Mouse (Mus musculus): ENCODE measurements around the gene Pja2. TPM values are rescaled to one million over a fixed set of nuclear protein-coding genes. Genes with fewer than 3 reads are reported as not detected.

Gene Pja2
- polyA plus RNA-seq, 1 experiment from 2014 or later: 67.6 TPM

GRCm38 (mm10) chr17:64341698-64342097 lies 10.0 kb upstream of the Pja2 start:
- 0 out of 2 replicates have a peak, but pooled peaks cover 3% of the 10 kb centered on the region for H3K4me1 ChIP-seq (ENCODE audit: control insufficient read depth, insufficient read depth, low read length)
- H3K27me3 ChIP-seq (ENCODE audit: control insufficient read depth, insufficient read depth, low read length): no peaks in the 10 kb centered on the region
- DNase-seq (ENCODE audit: low spot score) (no peak), ATAC-seq (ENCODE audit: insufficient number of reproducible peaks, low FRiP score, low TSS enrichment, low read depth) (no peak)
- no peak overlapping the region for H3K9ac ChIP-seq (ENCODE audit: low read length)
- H3K36me3 ChIP-seq (ENCODE audit: control insufficient read depth, insufficient read depth, low read length): no peaks in the 10 kb centered on the region
- 79% methylated on average over 7 of the region's 7 CpGs for WGBS
- H3K9me3 ChIP-seq (ENCODE audit: control insufficient read depth, low read length): no peaks in the 10 kb centered on the region
- no peak overlapping the region for H3K4me3 ChIP-seq (ENCODE audit: low read depth, low read length)
- H3K27ac ChIP-seq (replicated peaks; ENCODE audit: low read depth, low read length): no peak overlapping the region
- no peak overlapping the region for H3K4me2 ChIP-seq (ENCODE audit: low read depth, severe bottlenecking)

GRCm38 (mm10) chr17:64339752-64340151 lies 8.0 kb upstream of the Pja2 start:
- WGBS: 14% methylated on average over 5 of the region's 5 CpGs
- Histone ChIP-seq H3K9ac (ENCODE audit: low read length) (no peak overlapping the region), H3K27me3 (ENCODE audit: control insufficient read depth, insufficient read depth, low read length) (no peaks in the 10 kb centered on the region), H3K36me3 (ENCODE audit: control insufficient read depth, insufficient read depth, low read length) (no peaks in the 10 kb centered on the region), H3K4me2 (ENCODE audit: low read depth, severe bottlenecking) (no peak overlapping the region), H3K4me3 (ENCODE audit: low read depth, low read length) (no peak overlapping the region), H3K27ac (replicated peaks; ENCODE audit: low read depth, low read length) (no peak overlapping the region), H3K9me3 (ENCODE audit: control insufficient read depth, low read length) (no peaks in the 10 kb centered on the region), H3K4me1 (ENCODE audit: control insufficient read depth, insufficient read depth, low read length) (no peaks in the 10 kb centered on the region)
- no peak for ATAC-seq (ENCODE audit: insufficient number of reproducible peaks, low FRiP score, low TSS enrichment, low read depth)
- no peak for DNase-seq (ENCODE audit: low spot score)

GRCm38 (mm10) chr17:64337220-64337619 lies 5.5 kb upstream of the Pja2 start:
- H3K4me3 ChIP-seq (ENCODE audit: low read depth, low read length): no peak overlapping the region

GRCm38 (mm10) chr17:64333956-64334355 lies 2.2 kb upstream of the Pja2 start:
- Histone ChIP-seq H3K4me3 (ENCODE audit: low read depth, low read length) (no peak overlapping the region), H3K4me1 (ENCODE audit: control insufficient read depth, insufficient read depth, low read length) (no peaks in the 10 kb centered on the region), H3K36me3 (ENCODE audit: control insufficient read depth, insufficient read depth, low read length) (no peaks in the 10 kb centered on the region), H3K9ac (ENCODE audit: low read length) (no peak overlapping the region), H3K4me2 (ENCODE audit: low read depth, severe bottlenecking) (no peak overlapping the region), H3K9me3 (ENCODE audit: control insufficient read depth, low read length) (no peaks in the 10 kb centered on the region), H3K27me3 (ENCODE audit: control insufficient read depth, insufficient read depth, low read length) (no peaks in the 10 kb centered on the region), H3K27ac (replicated peaks; ENCODE audit: low read depth, low read length) (no peak overlapping the region)
- DNase-seq (ENCODE audit: low spot score) (no peak), ATAC-seq (ENCODE audit: insufficient number of reproducible peaks, low FRiP score, low TSS enrichment, low read depth) (no peak)
- 89% methylated on average over 4 of the region's 4 CpGs for WGBS

More at GRCm38 (mm10) chr17:64337220-64337619, 5.5 kb upstream of the Pja2 start:
- no peaks in the 10 kb centered on the region for H3K9me3 ChIP-seq (ENCODE audit: control insufficient read depth, low read length)
- DNase-seq (ENCODE audit: low spot score) (no peak), ATAC-seq (ENCODE audit: insufficient number of reproducible peaks, low FRiP score, low TSS enrichment, low read depth) (no peak)
- no peaks in the 10 kb centered on the region for H3K27me3 ChIP-seq (ENCODE audit: control insufficient read depth, insufficient read depth, low read length)
- WGBS: 88% methylated on average over 4 of the region's 4 CpGs
- H3K4me1 ChIP-seq (ENCODE audit: control insufficient read depth, insufficient read depth, low read length): no peaks in the 10 kb centered on the region
- no peak overlapping the region for H3K9ac ChIP-seq (ENCODE audit: low read length)
- H3K27ac ChIP-seq (replicated peaks; ENCODE audit: low read depth, low read length): no peak overlapping the region
- no peaks in the 10 kb centered on the region for H3K36me3 ChIP-seq (ENCODE audit: control insufficient read depth, insufficient read depth, low read length)
- no peak overlapping the region for H3K4me2 ChIP-seq (ENCODE audit: low read depth, severe bottlenecking)

- H3K36me3 ChIP-seq (ENCODE audit: control insufficient read depth, insufficient read depth, low read length): no peaks in the 10 kb centered on the region
- H3K9me3 ChIP-seq (ENCODE audit: control insufficient read depth, low read length): no peaks in the 10 kb centered on the region
- DNase-seq (ENCODE audit: low spot score) (no peak), ATAC-seq (ENCODE audit: insufficient number of reproducible peaks, low FRiP score, low TSS enrichment, low read depth) (no peak)
- peak overlapping the region; percentile 66 for H3K4me2 ChIP-seq (ENCODE audit: low read depth, severe bottlenecking)
- WGBS: 24% methylated on average over 5 of the region's 5 CpGs
- peak overlapping the region; percentile 52 for H3K9ac ChIP-seq (ENCODE audit: low read length)
- no peak overlapping the region for H3K27ac ChIP-seq (replicated peaks; ENCODE audit: low read depth, low read length)
- H3K4me3 ChIP-seq (ENCODE audit: low read depth, low read length): peak overlapping the region; percentile 41
- no peaks in the 10 kb centered on the region for H3K27me3 ChIP-seq (ENCODE audit: control insufficient read depth, insufficient read depth, low read length)
- H3K4me1 ChIP-seq (ENCODE audit: control insufficient read depth, insufficient read depth, low read length): no peaks in the 10 kb centered on the region
These were observed 1.0 kb upstream of the Pja2 start for GRCm38 (mm10) chr17:64332770-64333096.

GRCm38 (mm10) chr17:64331291-64331897 lies 322 bp downstream of the Pja2 start:
- H3K9me3 ChIP-seq (ENCODE audit: control insufficient read depth, low read length): no peaks in the 10 kb centered on the region
- peak overlapping the region; percentile 96 for H3K4me3 ChIP-seq (ENCODE audit: low read depth, low read length)
- peak overlapping the region; percentile 54 for H3K4me2 ChIP-seq (ENCODE audit: low read depth, severe bottlenecking)
- H3K27me3 ChIP-seq (ENCODE audit: control insufficient read depth, insufficient read depth, low read length): no peaks in the 10 kb centered on the region
- H3K27ac ChIP-seq (replicated peaks; ENCODE audit: low read depth, low read length): peak overlapping the region; percentile 92
- peak; percentile 48; the same call in 1 of the 2 replicates for ATAC-seq (ENCODE audit: insufficient number of reproducible peaks, low FRiP score, low TSS enrichment, low read depth)
- no peaks in the 10 kb centered on the region for H3K4me1 ChIP-seq (ENCODE audit: control insufficient read depth, insufficient read depth, low read length)
- no peak for DNase-seq (ENCODE audit: low spot score)
- under 1% methylated on average over 60 of the region's 62 CpGs for WGBS
- no peaks in the 10 kb centered on the region for H3K36me3 ChIP-seq (ENCODE audit: control insufficient read depth, insufficient read depth, low read length)
- peak overlapping the region; percentile 94 for H3K9ac ChIP-seq (ENCODE audit: low read length)

- Histone ChIP-seq H3K4me3 (ENCODE audit: low read depth, low read length) (peak overlapping the region; percentile 96), H3K9me3 (ENCODE audit: control insufficient read depth, low read length) (no peaks in the 10 kb centered on the region), H3K36me3 (ENCODE audit: control insufficient read depth, insufficient read depth, low read length) (no peaks in the 10 kb centered on the region), H3K27ac (replicated peaks; ENCODE audit: low read depth, low read length) (peak overlapping the region; percentile 92), H3K27me3 (ENCODE audit: control insufficient read depth, insufficient read depth, low read length) (no peaks in the 10 kb centered on the region), H3K4me2 (ENCODE audit: low read depth, severe bottlenecking) (peak overlapping the region; percentile 54), H3K9ac (ENCODE audit: low read length) (peak overlapping the region; percentile 94), H3K4me1 (ENCODE audit: control insufficient read depth, insufficient read depth, low read length) (no peaks in the 10 kb centered on the region)
- DNase-seq (ENCODE audit: low spot score): no peak
- ATAC-seq (ENCODE audit: insufficient number of reproducible peaks, low FRiP score, low TSS enrichment, low read depth): no peak
- 28% methylated on average over 8 of the region's 8 CpGs for WGBS
These were observed 831 bp downstream of the Pja2 start for GRCm38 (mm10) chr17:64330885-64331284.

- H3K27me3 ChIP-seq (ENCODE audit: control insufficient read depth, insufficient read depth, low read length): no peaks in the 10 kb centered on the region
These were observed 7.2 kb downstream of the Pja2 start for GRCm38 (mm10) chr17:64324556-64324955.

GRCm38 (mm10) chr17:64315428-64315827 lies 16.3 kb downstream of the Pja2 start:
- no peaks in the 10 kb centered on the region for H3K9me3 ChIP-seq (ENCODE audit: control insufficient read depth, low read length)
- H3K27me3 ChIP-seq (ENCODE audit: control insufficient read depth, insufficient read depth, low read length): no peaks in the 10 kb centered on the region
- ATAC-seq (ENCODE audit: insufficient number of reproducible peaks, low FRiP score, low TSS enrichment, low read depth): no peak
- H3K9ac ChIP-seq (ENCODE audit: low read length): no peak overlapping the region
- DNase-seq (ENCODE audit: low spot score): no peak
- no peaks in the 10 kb centered on the region for H3K4me1 ChIP-seq (ENCODE audit: control insufficient read depth, insufficient read depth, low read length)
- H3K4me2 ChIP-seq (ENCODE audit: low read depth, severe bottlenecking): no peak overlapping the region
- H3K4me3 ChIP-seq (ENCODE audit: low read depth, low read length): no peak overlapping the region
- no peak overlapping the region for H3K27ac ChIP-seq (replicated peaks; ENCODE audit: low read depth, low read length)
- no peaks in the 10 kb centered on the region for H3K36me3 ChIP-seq (ENCODE audit: control insufficient read depth, insufficient read depth, low read length)

More at GRCm38 (mm10) chr17:64324556-64324955, 7.2 kb downstream of the Pja2 start:
- no peak for ATAC-seq (ENCODE audit: insufficient number of reproducible peaks, low FRiP score, low TSS enrichment, low read depth)
- Histone ChIP-seq H3K9ac (ENCODE audit: low read length) (no peak overlapping the region), H3K9me3 (ENCODE audit: control insufficient read depth, low read length) (no peaks in the 10 kb centered on the region), H3K27ac (replicated peaks; ENCODE audit: low read depth, low read length) (no peak overlapping the region), H3K36me3 (ENCODE audit: control insufficient read depth, insufficient read depth, low read length) (no peaks in the 10 kb centered on the region), H3K4me1 (ENCODE audit: control insufficient read depth, insufficient read depth, low read length) (no peaks in the 10 kb centered on the region), H3K4me2 (ENCODE audit: low read depth, severe bottlenecking) (no peak overlapping the region), H3K4me3 (ENCODE audit: low read depth, low read length) (no peak overlapping the region)
- 79% methylated on average over 2 of the region's 2 CpGs for WGBS
- no peak for DNase-seq (ENCODE audit: low spot score)

Data from limb, embryonic 11.5 days (tissue).